Mouse (Mus musculus): ENCODE data around the gene Dld.

- TF ChIP-seq GATA1 (IDR thresholded peaks at IDR 0.05; ENCODE audit: borderline replicate concordance, low read length) (no peak), FLI1 (IDR thresholded peaks at IDR 0.05; ENCODE audit: low read length) (no peak)
Measured at GRCm38 (mm10) chr12:31296097-31296496, 55.2 kb downstream of the Dld start.
